Mouse (Mus musculus) urinary bladder, postnatal 10 days (tissue): ENCODE results near the gene 1700123L14Rik.
"Not testable (repeated sequence)": the region's sequence is repeated elsewhere in the genome, so short reads cannot be mapped to it uniquely, and the experiment has no call there.

Experiments used
- DNase-seq: peaks from one replicate; pipeline ENCODE4 v3.0.0; 2022; ENCODE audit warnings: low spot score

1700123L14Rik gene

DNA sequence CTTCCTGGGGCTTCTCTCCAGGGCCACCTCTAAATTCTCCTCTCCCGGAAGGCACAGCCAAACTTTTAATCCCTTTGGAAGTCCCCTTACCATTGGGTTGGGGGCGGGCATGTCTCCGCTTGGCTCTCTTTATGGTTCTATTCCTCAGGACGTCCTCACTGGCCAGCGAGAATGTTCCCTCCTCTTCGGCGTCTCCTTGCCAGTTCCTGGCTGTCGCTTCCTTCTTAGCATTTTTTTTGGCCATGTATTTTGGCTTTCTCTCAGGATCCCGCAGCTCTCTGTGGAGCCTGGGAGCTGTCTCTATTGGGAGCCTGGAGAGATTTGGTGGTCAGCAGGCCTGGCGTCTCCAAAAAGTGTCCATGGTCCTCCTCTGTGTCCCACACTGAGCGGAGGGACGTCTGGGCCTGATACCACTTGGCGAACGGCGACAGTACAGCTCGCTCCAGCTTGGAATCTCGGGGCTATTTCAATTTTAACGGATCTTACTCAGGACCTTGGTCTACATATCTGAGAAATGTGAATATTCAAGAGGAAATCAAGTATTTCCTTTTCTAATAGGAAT lies at the start of gene 1700123L14Rik:
TSS of gene 1700123L14Rik (minus strand) at position 426 of the 562 bp plus-strand sequence.
- no peak for DNase-seq

DNA sequence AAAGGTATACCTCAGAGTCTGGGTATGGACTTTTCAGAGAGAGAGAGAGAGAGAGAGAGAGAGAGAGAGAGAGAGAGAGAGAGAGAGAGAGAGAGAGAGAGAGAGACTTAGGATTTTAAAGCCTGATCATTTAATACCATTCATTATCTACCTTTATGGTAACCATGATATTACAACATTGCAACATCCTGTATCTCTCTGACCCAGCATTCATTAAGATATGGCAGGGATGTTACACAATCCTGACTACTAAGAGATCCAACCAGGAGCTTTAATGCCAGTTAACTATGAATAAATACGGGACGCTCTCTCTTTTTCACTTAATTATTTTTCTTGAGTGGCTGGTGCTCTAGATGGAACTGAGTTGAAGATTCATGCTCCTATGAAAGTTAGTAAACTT lies 39.4 kb upstream of the 1700123L14Rik start:
- no peak for DNase-seq

DNA sequence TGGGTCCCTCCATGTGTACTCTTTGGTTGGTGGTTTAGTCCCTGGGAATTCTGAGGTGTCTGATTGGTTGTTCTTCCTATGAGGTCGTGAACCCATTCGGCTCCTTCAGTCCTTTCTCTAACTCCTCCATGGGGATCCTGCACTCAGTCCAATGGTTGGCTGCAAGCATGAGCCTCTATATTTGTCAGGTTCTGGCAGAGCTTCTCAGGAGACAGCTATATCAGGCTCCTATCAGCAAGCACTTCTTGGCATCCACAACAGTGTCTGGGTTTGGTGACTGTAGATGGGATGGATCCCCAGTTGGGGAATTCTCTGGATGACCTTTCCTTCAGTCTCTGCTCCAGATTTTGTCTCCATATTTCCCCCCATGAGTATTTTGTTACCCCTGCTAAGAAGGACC lies 32.9 kb upstream of the 1700123L14Rik start:
- not testable (repeated sequence) for DNase-seq

DNA sequence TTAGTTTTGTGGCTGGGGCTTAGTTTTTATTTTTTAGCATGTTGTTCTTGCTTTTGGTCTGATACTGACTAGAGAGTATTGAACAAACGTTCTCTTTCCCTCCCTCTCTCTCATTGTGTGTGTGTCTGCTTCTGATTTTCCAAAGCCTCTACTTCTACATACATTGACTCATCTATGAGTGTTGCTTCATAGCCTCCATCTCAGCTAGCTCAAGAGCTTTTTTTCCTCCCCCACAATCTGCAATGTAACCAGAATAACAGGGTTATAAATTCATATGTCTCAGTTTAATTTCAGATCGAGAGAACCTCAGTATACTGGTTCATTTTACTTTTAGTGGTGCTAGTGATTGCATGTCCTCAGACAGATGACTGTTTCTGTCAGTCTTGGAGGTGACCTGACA lies 20.5 kb upstream of the 1700123L14Rik start:
- no peak for DNase-seq

DNA sequence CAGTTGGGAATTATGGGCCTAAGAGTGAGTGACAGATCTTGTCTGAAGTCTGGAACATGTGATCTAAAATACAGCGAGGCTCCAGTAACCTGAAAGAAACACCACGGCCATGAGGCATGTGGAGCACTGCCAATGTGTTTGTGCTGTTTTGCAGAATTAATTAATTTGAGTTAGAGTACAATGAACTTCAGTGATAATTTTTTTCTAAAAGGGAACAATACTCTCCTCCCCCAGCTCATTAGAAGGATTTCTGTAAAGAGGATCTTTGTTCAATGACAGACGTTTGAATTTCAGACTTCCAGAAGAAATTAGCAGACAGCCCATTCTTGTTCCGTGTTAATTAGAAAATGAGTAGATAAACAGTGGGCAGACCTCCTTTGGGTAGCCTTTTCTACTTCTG lies 17.3 kb upstream of the 1700123L14Rik start:
- no peak for DNase-seq

DNA sequence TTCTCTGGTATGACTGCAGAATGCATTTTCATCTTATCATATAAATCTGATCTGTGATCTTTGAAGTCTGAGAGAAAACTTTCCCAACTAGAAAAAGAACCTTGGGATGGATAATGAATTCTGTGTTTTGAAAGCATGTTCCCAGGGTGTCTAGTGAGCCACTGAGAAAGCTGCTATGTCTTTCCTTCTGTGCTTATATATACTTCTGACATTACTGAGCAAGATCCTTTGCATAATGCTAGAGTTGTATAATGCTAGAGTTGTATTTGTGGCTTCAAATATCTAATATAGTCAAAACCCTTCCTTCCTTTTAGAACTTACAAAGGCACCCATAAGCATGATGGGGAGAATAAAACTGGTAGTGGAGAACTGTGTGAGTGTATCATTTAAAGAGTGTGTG lies 12.5 kb upstream of the 1700123L14Rik start:
- DNase-seq, result no peak

DNA sequence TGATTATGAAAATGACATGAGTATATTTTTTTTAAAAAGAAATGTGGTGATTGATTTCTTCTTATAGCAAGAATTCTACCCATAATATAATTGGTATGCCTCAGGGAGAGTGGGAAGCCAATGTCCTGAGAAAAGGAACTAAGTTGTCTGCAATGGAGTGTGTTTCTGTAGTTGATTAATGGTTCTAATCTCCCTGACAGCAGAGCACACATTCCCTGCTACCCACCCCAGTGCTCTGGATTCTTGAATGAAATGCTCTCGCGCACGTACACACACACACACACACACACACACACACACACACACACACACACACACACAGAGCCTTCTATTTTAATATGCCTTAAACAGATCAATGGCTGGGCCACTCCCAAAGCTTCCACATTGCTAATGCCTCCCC lies 7.6 kb upstream of the 1700123L14Rik start:
- DNase-seq, result no peak

DNA sequence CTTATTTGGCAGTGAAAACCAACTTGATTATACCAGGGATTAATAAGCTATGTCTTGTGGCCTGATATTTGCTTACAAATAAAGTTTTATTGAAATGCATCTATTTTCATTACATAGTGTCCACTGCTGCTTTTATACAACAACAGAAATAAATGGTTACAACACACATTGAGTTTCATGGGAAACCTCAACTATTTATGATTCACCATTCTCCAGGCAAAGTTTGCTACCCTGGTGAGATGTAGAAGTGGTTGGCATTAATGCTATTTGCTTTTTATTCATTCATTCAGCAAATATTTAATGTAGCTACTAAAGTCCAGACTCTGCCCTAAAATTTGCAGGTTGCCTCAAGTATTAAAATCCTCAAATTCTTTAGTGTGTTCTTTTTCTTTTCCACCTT lies 988 bp upstream of the 1700123L14Rik start:
- no peak for DNase-seq

DNA sequence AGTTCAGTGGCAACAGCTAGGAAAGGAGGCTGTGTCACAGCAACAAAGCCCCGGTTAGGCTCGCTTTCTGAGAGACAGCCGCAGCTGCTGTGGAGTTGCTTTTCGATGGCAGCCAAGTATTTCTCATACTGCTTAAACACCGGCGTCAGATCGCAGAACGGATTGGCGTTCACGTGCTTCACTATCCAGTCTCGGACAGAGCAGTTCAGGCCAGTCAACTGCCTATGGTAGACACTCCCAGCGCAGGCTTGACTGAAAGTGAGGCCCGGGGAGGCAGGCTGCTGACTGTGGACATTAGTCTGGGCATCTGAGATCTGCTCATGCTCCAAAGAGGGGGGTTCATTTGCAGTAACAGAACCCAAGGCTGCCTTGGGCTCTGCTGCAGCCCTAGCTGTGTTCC lies 640 bp downstream of the 1700123L14Rik start:
- DNase-seq, result no peak

DNA sequence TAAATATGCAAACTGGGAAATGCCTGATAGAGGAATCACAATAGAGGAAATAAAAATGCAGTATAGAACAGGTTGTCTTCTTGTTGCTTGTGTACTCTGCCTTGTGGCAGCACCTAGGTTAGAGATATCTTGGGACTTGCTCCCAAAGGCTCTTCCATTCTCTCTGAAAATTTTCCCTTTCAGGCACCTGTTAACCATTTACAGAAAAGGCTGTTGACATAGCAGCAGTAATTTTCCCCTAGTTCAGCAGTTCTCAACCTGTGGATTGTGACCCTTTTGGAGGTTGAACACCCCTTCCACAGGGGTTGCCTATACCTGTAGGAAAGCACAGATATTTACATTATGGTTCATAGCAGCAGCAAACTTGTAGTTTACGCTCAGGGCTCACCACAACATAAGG lies 22.7 kb downstream of the 1700123L14Rik start:
- no peak for DNase-seq

DNA sequence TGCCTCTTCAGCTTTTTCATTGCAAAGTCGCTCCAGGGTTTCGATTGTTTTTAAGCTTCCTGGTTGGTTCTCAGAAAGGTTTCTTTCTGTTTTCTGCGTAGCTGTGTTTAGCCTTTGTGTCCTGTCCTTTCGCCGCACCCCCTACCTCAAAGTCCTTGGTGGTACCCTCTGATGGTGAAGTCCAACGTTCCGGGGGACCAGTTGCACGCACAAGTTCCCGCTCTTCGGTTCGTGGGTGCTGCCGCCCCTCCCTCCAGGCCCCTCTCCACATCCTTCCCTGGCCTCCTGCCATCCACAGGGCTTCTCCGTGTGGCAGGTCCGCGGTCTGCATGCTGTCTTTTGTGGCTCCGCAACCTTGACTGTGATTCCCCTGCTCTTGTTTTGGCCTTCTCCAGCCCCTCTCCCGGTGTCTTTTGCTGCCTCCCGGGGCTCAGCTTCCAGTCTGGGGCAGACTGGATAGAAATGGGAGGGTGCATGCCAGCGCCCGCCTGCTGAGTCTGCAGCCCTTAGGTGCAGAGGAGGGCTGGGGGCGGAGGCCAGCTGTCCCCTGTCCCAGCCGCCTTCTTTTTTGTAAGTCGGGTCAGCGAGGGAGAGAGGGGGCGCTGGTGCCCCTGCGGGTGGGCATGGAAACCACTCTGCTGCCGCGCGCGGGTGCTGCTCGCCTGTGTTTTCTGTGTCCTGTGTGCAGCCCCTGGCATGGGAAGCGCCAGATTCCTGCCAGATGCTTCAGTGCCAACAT lies 49.3 kb downstream of the 1700123L14Rik start:
- no peak for DNase-seq

DNA sequence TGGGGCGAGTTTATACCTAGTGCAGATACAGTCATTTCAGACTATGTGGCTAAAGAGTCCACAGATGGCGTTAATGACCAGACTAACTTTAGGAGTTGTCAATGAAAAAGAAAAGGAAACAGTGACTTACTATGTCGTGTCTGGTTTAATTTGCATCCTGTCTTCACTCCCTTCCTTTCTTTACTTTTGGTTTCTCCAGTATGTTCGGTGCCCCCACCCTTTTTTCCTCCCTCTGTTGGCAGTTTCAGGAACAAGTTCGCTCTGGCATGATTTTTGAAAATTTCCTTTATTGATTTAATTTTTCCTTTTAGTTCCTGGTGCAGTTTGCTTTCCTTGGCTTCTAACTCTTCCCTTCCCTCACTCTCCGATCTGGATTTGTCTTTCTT lies 49.9 kb downstream of the 1700123L14Rik start:
- no peak for DNase-seq
